Mouse (Mus musculus): ENCODE results near the gene 4930578C19Rik. TPM values are rescaled to one million over a fixed set of nuclear protein-coding genes. Genes with fewer than 3 reads are reported as not detected.

4930578C19Rik gene
- not detected for polyA plus RNA-seq (2012; fragmentation: generic; extraction: Trizol)
- long read RNA-seq, experiment 1: 0 reads
- long read RNA-seq, experiment 2: 0 reads

DNA sequence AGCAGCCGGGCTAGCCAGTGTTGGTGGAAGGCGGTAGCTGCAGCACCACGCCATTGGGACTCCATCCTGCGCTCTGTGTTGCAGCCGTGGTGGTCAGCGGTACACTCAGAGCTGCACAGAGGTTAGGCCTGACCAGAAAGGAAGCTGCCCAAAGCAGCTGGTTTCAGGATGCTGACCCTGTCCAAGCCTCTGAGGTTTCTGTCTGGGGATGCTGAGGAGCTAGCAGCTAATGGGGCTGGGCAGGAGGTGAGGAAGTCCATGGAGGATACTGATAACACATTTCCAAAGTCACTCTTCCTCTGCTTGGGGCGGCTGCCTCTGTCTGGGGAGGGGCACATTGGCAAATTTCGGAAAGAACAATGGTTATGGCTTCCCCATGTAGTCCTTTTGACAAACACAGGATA, at the start of gene 4930578C19Rik:
TSS of gene 4930578C19Rik (minus strand) at position 200 of the 404 bp plus-strand sequence.
- no peaks in the 10 kb centered on the region for H3K36me3 ChIP-seq (ENCODE audit: control insufficient read depth, insufficient read depth)
- H3K4me3 ChIP-seq (ENCODE audit: insufficient read depth, poor library complexity, severe bottlenecking): no peak within 1 kb of the TSS
- TF ChIP-seq CTCF (IDR thresholded peaks at IDR 0.05; ENCODE audit: control insufficient read depth, insufficient read depth, insufficient read length) (no peak), MAX (IDR thresholded peaks at IDR 0.05) (no peak), MYOD1 (IDR thresholded peaks at IDR 0.05; ENCODE audit: control insufficient read depth, insufficient read length, low read depth) (no peak), FOSL1 (IDR thresholded peaks at IDR 0.05; ENCODE audit: insufficient read depth, low read length, poor library complexity, severe bottlenecking) (no peak), USF1 (IDR thresholded peaks at IDR 0.05; ENCODE audit: low read depth) (no peak), MYOG (IDR thresholded peaks at IDR 0.05; ENCODE audit: control insufficient read depth, extremely low read depth, insufficient read length) (no peak), CEBPB (IDR thresholded peaks at IDR 0.05; ENCODE audit: low read depth) (no peak)
- H3K27me3 ChIP-seq (ENCODE audit: control insufficient read depth, insufficient read depth, insufficient read length): no peaks in the 10 kb centered on the region
- H3K79me3 ChIP-seq (ENCODE audit: low read depth): no peaks in the 10 kb centered on the region
- no peaks in the 10 kb centered on the region for H3K79me2 ChIP-seq (ENCODE audit: control insufficient read depth, insufficient read depth)
- H3ac ChIP-seq (ENCODE audit: control insufficient read depth, insufficient read length, low read depth): no peak within 1 kb of the TSS

DNA sequence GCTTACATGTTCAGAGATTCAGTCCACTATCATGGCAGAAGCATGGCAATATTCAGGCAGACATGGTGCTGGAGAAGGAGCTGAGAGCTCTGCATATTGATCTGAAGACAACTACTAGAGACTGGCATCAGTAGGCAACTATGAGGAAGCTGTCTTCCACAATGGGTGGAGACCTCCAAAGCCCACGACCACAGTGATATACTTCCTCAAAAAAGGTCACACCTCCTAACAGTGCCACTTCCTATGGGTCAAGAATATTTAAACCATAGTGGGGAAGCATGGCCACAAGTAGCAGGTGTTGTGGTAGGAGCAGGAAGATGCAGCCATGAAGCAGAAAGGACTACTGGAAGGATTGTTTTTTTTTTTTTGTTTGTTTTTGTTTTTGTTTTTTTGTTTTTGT, 6.5 kb upstream of the 4930578C19Rik start:
- Histone ChIP-seq H3K79me3 (ENCODE audit: low read depth) (no peaks in the 10 kb centered on the region), H3ac (ENCODE audit: control insufficient read depth, insufficient read length, low read depth) (no peak overlapping the region), H3K27me3 (ENCODE audit: control insufficient read depth, insufficient read depth, insufficient read length) (no peaks in the 10 kb centered on the region), H3K4me3 (ENCODE audit: insufficient read depth, poor library complexity, severe bottlenecking) (no peak overlapping the region), H3K79me2 (ENCODE audit: control insufficient read depth, insufficient read depth) (no peaks in the 10 kb centered on the region), H3K36me3 (ENCODE audit: control insufficient read depth, insufficient read depth) (no peaks in the 10 kb centered on the region)
- TF ChIP-seq USF1 (IDR thresholded peaks at IDR 0.05; ENCODE audit: low read depth) (no peak), CEBPB (IDR thresholded peaks at IDR 0.05; ENCODE audit: low read depth) (no peak), FOSL1 (IDR thresholded peaks at IDR 0.05; ENCODE audit: insufficient read depth, low read length, poor library complexity, severe bottlenecking) (no peak), MYOG (IDR thresholded peaks at IDR 0.05; ENCODE audit: control insufficient read depth, extremely low read depth, insufficient read length) (no peak), MAX (IDR thresholded peaks at IDR 0.05) (no peak), MYOD1 (IDR thresholded peaks at IDR 0.05; ENCODE audit: control insufficient read depth, insufficient read length, low read depth) (no peak), CTCF (IDR thresholded peaks at IDR 0.05; ENCODE audit: control insufficient read depth, insufficient read depth, insufficient read length) (no peak)

DNA sequence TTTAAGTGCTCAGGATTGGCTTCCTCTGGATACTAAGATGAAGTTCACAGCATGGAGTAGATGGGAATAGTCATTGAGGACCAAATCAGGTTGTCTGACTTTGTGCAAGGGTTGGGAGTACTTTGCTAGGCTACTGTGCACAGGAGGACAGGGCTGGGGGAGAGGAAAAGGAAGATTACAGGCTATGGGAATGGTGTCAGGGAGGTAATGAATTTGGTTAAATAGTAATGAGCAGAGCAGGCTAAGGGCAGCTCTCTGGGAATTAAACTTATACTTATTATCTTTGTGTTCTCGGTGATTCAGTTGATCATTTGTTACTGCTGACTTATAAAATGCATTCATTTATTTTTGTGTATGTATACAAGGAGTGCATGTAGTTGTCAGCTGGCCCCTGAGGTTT, 1.7 kb upstream of the 4930578C19Rik start:
- no peak for TF ChIP-seq MAX (IDR thresholded peaks at IDR 0.05)
- no peak for TF ChIP-seq CEBPB (IDR thresholded peaks at IDR 0.05; ENCODE audit: low read depth)
- no peak for TF ChIP-seq MYOG (IDR thresholded peaks at IDR 0.05; ENCODE audit: control insufficient read depth, extremely low read depth, insufficient read length)
- TF ChIP-seq CTCF (IDR thresholded peaks at IDR 0.05; ENCODE audit: control insufficient read depth, insufficient read depth, insufficient read length): no peak
- no peak for TF ChIP-seq MYOD1 (IDR thresholded peaks at IDR 0.05; ENCODE audit: control insufficient read depth, insufficient read length, low read depth)
- no peak for TF ChIP-seq FOSL1 (IDR thresholded peaks at IDR 0.05; ENCODE audit: insufficient read depth, low read length, poor library complexity, severe bottlenecking)
- no peak for TF ChIP-seq USF1 (IDR thresholded peaks at IDR 0.05; ENCODE audit: low read depth)
- Histone ChIP-seq H3ac (ENCODE audit: control insufficient read depth, insufficient read length, low read depth) (no peak overlapping the region), H3K36me3 (ENCODE audit: control insufficient read depth, insufficient read depth) (no peaks in the 10 kb centered on the region), H3K4me3 (ENCODE audit: insufficient read depth, poor library complexity, severe bottlenecking) (no peak overlapping the region), H3K79me2 (ENCODE audit: control insufficient read depth, insufficient read depth) (no peaks in the 10 kb centered on the region), H3K79me3 (ENCODE audit: low read depth) (no peaks in the 10 kb centered on the region), H3K27me3 (ENCODE audit: control insufficient read depth, insufficient read depth, insufficient read length) (no peaks in the 10 kb centered on the region)

DNA sequence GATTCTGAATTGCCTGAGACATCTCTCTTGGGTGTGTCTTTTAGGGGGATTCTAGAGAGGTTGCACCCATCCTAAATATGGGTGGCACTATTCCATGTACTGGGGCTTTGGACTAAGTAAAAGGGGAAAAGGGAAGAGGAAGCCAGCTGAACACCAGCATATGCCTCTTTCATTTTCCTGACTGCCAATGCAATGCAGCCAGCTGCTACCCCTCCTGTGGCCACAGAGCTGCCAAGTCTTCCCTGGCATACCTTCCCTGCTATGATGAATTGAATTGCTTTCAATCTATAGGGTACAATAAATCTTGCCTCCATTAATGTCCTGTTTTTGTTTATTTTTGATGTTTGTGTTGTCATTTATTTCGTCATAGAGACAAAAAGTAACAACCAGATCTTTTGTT, 9.6 kb downstream of the 4930578C19Rik start:
- no peak overlapping the region for H3K4me3 ChIP-seq (ENCODE audit: insufficient read depth, poor library complexity, severe bottlenecking)
- no peak overlapping the region for H3ac ChIP-seq (ENCODE audit: control insufficient read depth, insufficient read length, low read depth)
- H3K36me3 ChIP-seq (ENCODE audit: control insufficient read depth, insufficient read depth): no peaks in the 10 kb centered on the region
- TF ChIP-seq FOSL1 (IDR thresholded peaks at IDR 0.05; ENCODE audit: insufficient read depth, low read length, poor library complexity, severe bottlenecking): no peak
- TF ChIP-seq MYOD1 (IDR thresholded peaks at IDR 0.05; ENCODE audit: control insufficient read depth, insufficient read length, low read depth): no peak
- TF ChIP-seq MYOG (IDR thresholded peaks at IDR 0.05; ENCODE audit: control insufficient read depth, extremely low read depth, insufficient read length): no peak
- TF ChIP-seq CEBPB (IDR thresholded peaks at IDR 0.05; ENCODE audit: low read depth): no peak
- no peak for TF ChIP-seq USF1 (IDR thresholded peaks at IDR 0.05; ENCODE audit: low read depth)
- TF ChIP-seq CTCF (IDR thresholded peaks at IDR 0.05; ENCODE audit: control insufficient read depth, insufficient read depth, insufficient read length): no peak
- H3K79me3 ChIP-seq (ENCODE audit: low read depth): no peaks in the 10 kb centered on the region
- H3K27me3 ChIP-seq (ENCODE audit: control insufficient read depth, insufficient read depth, insufficient read length): no peaks in the 10 kb centered on the region
- no peaks in the 10 kb centered on the region for H3K79me2 ChIP-seq (ENCODE audit: control insufficient read depth, insufficient read depth)

DNA sequence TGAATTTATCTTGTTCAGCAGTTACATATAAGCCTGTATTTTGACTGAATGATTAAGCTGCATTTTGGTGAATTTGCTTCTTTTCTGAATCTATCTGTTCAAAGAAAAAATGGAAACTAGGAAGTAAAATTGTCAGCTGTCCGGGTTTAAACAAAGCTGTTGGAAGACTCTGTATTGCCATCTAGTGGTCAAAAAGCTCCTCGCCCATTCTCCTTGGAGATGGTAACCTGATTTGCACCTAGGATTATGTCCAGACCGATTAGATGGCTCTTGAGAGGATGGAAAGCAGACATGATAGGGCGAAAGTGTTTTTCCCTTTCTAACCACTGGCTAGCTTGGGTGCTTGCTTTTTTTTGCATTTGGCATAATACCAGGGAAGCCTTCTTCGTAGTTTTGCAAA, 19.1 kb downstream of the 4930578C19Rik start:
- no peaks in the 10 kb centered on the region for H3K36me3 ChIP-seq (ENCODE audit: control insufficient read depth, insufficient read depth)
- TF ChIP-seq MYOD1 (IDR thresholded peaks at IDR 0.05; ENCODE audit: control insufficient read depth, insufficient read length, low read depth): no peak
- no peak overlapping the region for H3ac ChIP-seq (ENCODE audit: control insufficient read depth, insufficient read length, low read depth)
- no peaks in the 10 kb centered on the region for H3K79me2 ChIP-seq (ENCODE audit: control insufficient read depth, insufficient read depth)
- no peaks in the 10 kb centered on the region for H3K27me3 ChIP-seq (ENCODE audit: control insufficient read depth, insufficient read depth, insufficient read length)
- no peak overlapping the region for H3K4me3 ChIP-seq (ENCODE audit: insufficient read depth, poor library complexity, severe bottlenecking)
- H3K79me3 ChIP-seq (ENCODE audit: low read depth): no peaks in the 10 kb centered on the region

DNA sequence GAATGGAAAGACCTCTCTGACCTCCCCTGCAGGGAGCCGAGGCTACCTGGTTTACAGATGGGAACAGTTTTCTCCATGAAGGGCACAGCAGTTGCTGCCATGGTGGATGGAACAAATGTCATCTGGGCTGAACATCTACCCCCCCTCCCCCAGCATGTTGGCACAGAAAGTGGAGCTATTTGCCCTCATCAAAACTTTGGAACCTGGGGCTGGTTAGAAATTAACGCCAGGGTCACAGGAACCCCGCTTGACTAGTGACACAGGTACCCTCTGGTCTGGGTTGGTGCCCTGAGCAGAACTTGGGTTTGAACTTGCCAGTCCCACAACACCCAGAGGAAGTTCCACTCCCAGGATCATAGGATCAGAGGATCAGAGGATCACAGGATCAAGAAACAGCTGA, 35.7 kb downstream of the 4930578C19Rik start:
- no peaks in the 10 kb centered on the region for H3K79me2 ChIP-seq (ENCODE audit: control insufficient read depth, insufficient read depth)
- H3K27me3 ChIP-seq (ENCODE audit: control insufficient read depth, insufficient read depth, insufficient read length): no peaks in the 10 kb centered on the region
- H3K79me3 ChIP-seq (ENCODE audit: low read depth): no peaks in the 10 kb centered on the region
- H3ac ChIP-seq (ENCODE audit: control insufficient read depth, insufficient read length, low read depth): no peak overlapping the region
- no peak overlapping the region for H3K4me3 ChIP-seq (ENCODE audit: insufficient read depth, poor library complexity, severe bottlenecking)
- H3K36me3 ChIP-seq (ENCODE audit: control insufficient read depth, insufficient read depth): no peaks in the 10 kb centered on the region
- TF ChIP-seq MYOD1 (IDR thresholded peaks at IDR 0.05; ENCODE audit: control insufficient read depth, insufficient read length, low read depth) (no peak), FOSL1 (IDR thresholded peaks at IDR 0.05; ENCODE audit: insufficient read depth, low read length, poor library complexity, severe bottlenecking) (no peak), CTCF (IDR thresholded peaks at IDR 0.05; ENCODE audit: control insufficient read depth, insufficient read depth, insufficient read length) (no peak), CEBPB (IDR thresholded peaks at IDR 0.05; ENCODE audit: low read depth) (no peak), USF1 (IDR thresholded peaks at IDR 0.05; ENCODE audit: low read depth) (no peak), MYOG (IDR thresholded peaks at IDR 0.05; ENCODE audit: control insufficient read depth, extremely low read depth, insufficient read length) (no peak), MAX (IDR thresholded peaks at IDR 0.05) (no peak)
